Mouse (Mus musculus) forebrain, embryonic 10.5 days (tissue): ENCODE data around the gene Tmem102. TPM values are rescaled to one million over a fixed set of nuclear protein-coding genes. Genes with fewer than 3 reads are reported as not detected.

ENCODE experiments used
- DNase-seq: peaks from one replicate; pipeline ENCODE4 v3.0.0-alpha.2; 2017; ENCODE audit warnings: low spot score; ENCODE audit errors: extremely low spot score
- H3K27ac ChIP-seq: fragments of 300-500 bp; sonication (generic); 2 replicates; pipeline ENCODE4 v1.5.1; 2016; ENCODE audit warnings: mild to moderate bottlenecking
- H3K27me3 ChIP-seq: fragments of 300-500 bp; sonication (generic); 2 replicates; pipeline ENCODE4 v1.6.1; 2016; ENCODE audit warnings: mild to moderate bottlenecking; ENCODE audit not compliant: poor library complexity, severe bottlenecking
- H3K36me3 ChIP-seq: fragments of 300-500 bp; sonication (generic); replicated peaks from 2 replicates; pipeline ENCODE4 v1.6.1; 2016; ENCODE audit warnings: mild to moderate bottlenecking, moderate library complexity
- H3K4me1 ChIP-seq: fragments of 300-500 bp; sonication (generic); 2 replicates; pipeline ENCODE4 v1.6.1; 2016
- H3K4me3 ChIP-seq: fragments of 300-500 bp; sonication (generic); 2 replicates; pipeline ENCODE4 v1.5.1; 2016; ENCODE audit warnings: mild to moderate bottlenecking, moderate library complexity
- H3K9me3 ChIP-seq: fragments of 300-500 bp; sonication (generic); 2 replicates; pipeline ENCODE4 v1.6.1; 2016; ENCODE audit warnings: mild to moderate bottlenecking, moderate library complexity
- WGBS: fragments of 180-500 bp; shearing (Covaris S2); methylation state at CpG from one replicate; pipeline ENCODE4 v1.1.7; 2016; 5-methylcytosine and 5-hydroxymethylcytosine counted together
- polyA plus RNA-seq: library from polyadenylated mRNA; unstranded; fragments of >200 nt; fragmentation: Nextera tagmentation; extraction: Ambion mirVana; gene quantifications from 2 replicates; pipeline ENCODE4 v1.2.1, GENCODE M21; 2016

The Tmem102 gene
- polyA plus RNA-seq, 1 experiment from 2014 or later: 0.95 TPM

GRCm38 (mm10) chr11:69837604-69837951 lies 32.2 kb upstream of the Tmem102 start, which contains the start of gene Nlgn2:
Gene Nlgn2, minus strand, starts transcription at chr11:69837784.
- H3K27ac ChIP-seq: peak within 1 kb of the TSS; percentile 87
- no peaks in the 10 kb centered on the region for H3K9me3 ChIP-seq
- peaks cover 62% of the 10 kb centered on the region for H3K4me1 ChIP-seq
- no peak for DNase-seq
- peaks cover 44% of the 10 kb centered on the region for H3K27me3 ChIP-seq
- H3K36me3 ChIP-seq: peaks cover 15% of the 10 kb centered on the region
- WGBS: under 1% methylated on average over 32 of the region's 32 CpGs
- H3K4me3 ChIP-seq: peak within 1 kb of the TSS; percentile 75

- Histone ChIP-seq H3K4me3 (peak overlapping the region; percentile 75), H3K4me1 (peaks cover 62% of the 10 kb centered on the region), H3K36me3 (peaks cover 22% of the 10 kb centered on the region), H3K27ac (peak overlapping the region; percentile 87), H3K9me3 (no peaks in the 10 kb centered on the region), H3K27me3 (peaks cover 51% of the 10 kb centered on the region)
- WGBS: under 1% methylated on average over 52 of the region's 52 CpGs
- DNase-seq: peak; percentile 54
These were observed 31.5 kb upstream of the Tmem102 start for GRCm38 (mm10) chr11:69836703-69837576.

DNA sequence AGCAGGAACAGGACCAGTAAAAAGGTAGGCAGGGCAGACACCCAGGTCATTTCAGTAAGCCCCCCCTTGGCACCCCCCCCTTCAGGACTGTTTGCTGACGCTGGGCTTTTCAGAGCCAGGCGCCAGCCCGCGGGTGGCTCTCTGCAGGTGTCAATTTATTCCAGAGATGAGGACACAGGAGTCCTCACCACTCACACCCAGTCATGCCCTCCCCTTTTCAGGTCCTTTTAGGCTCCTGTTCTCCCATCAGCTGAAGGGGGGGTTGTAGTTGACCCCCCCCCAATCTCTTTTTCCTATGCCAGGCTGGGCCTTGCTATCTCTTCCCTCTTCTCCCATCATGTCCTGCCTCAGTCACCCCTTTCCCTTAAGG lies 30.5 kb upstream of the Tmem102 start:
- Histone ChIP-seq H3K27ac (peak overlapping the region; percentile 87), H3K4me1 (peaks cover 66% of the 10 kb centered on the region), H3K36me3 (peaks cover 31% of the 10 kb centered on the region), H3K4me3 (peak overlapping the region; percentile 75), H3K27me3 (peaks cover 52% of the 10 kb centered on the region), H3K9me3 (no peaks in the 10 kb centered on the region)
- DNase-seq: no peak
- WGBS: 2% methylated on average over 4 of the region's 4 CpGs

- Histone ChIP-seq H3K36me3 (peaks cover 33% of the 10 kb centered on the region), H3K9me3 (no peaks in the 10 kb centered on the region), H3K27me3 (peaks cover 52% of the 10 kb centered on the region), H3K4me1 (peaks cover 69% of the 10 kb centered on the region), H3K27ac (peak overlapping the region; percentile 87), H3K4me3 (peak overlapping the region; percentile 75)
- DNase-seq: peak; percentile 59
- WGBS: 2% methylated on average over 9 of the region's 9 CpGs
These were observed 30.0 kb upstream of the Tmem102 start for GRCm38 (mm10) chr11:69835326-69835965.

DNA sequence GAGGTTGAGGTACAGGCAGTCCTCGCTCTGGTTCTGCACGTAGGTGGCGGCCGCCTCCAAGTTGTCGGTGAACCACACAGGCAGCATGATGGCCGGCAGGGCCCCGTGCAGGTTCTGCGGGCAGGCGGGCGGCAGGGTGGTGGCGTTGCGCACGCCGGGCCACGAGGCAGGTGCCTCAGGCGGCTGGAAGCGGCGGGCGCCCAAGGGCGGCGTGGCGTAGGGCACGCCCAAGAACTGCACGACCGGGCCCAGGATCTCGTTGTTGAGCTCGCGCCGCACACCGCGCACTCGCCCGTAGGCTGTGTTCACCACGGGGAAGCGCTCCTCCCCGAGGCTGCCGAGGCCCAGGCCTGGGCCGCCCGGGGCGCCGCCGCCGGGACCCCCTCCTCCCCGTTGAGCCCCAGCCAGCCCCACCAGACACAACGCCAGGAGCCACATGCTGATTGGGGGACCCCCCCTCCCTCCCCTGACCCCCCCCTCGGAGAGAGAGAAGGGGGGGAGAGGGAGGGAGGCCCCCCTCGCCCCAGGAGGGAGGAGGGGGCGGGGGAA lies 28.7 kb upstream of the Tmem102 start:
- Histone ChIP-seq H3K27me3 (peaks cover 52% of the 10 kb centered on the region), H3K9me3 (no peaks in the 10 kb centered on the region), H3K4me3 (peak overlapping the region; percentile 75), H3K4me1 (peaks cover 66% of the 10 kb centered on the region), H3K36me3 (peaks cover 37% of the 10 kb centered on the region), H3K27ac (peak overlapping the region; percentile 87)
- no peak for DNase-seq
- WGBS: 6% methylated on average over 44 of the region's 48 CpGs

DNA sequence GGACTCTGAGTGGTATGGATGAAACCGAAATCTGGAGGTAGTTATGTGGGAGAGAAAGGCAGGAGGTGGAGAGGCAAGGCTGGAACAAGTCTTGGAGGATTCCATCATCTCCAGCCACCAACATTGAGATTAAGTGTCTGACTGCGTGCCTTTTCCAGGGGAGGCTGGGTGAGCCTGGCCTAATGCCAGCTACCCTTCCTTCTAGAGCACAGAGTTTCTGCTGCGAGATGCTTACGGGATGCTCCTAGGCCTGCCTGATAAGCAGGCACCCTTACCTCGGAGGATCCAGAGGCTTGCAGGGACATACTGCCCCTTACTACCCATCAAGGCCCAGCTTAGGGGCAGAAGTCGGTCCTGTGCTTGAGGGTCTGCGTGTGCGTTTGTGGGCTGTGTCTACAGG lies 28.1 kb upstream of the Tmem102 start:
- WGBS: 63% methylated on average over 8 of the region's 8 CpGs
- Histone ChIP-seq H3K4me1 (peaks cover 66% of the 10 kb centered on the region), H3K4me3 (peak overlapping the region; percentile 75), H3K9me3 (no peaks in the 10 kb centered on the region), H3K36me3 (peaks cover 42% of the 10 kb centered on the region), H3K27ac (peak overlapping the region; percentile 87), H3K27me3 (peaks cover 52% of the 10 kb centered on the region)
- DNase-seq: no peak

- Histone ChIP-seq H3K27me3 (peaks cover 20% of the 10 kb centered on the region), H3K4me3 (no peak overlapping the region), H3K4me1 (peaks cover 31% of the 10 kb centered on the region), H3K36me3 (peaks cover 86% of the 10 kb centered on the region), H3K27ac (peak overlapping the region; percentile 35; the same call in 1 of the 2 replicates), H3K9me3 (peaks cover 7% of the 10 kb centered on the region; the same call in 1 of the 2 replicates)
- DNase-seq: no peak
- WGBS: 75% methylated on average over 5 of the region's 5 CpGs
These were observed 23.4 kb upstream of the Tmem102 start for GRCm38 (mm10) chr11:69828832-69829231.

GRCm38 (mm10) chr11:69823456-69823855 lies 18.0 kb upstream of the Tmem102 start:
- Histone ChIP-seq H3K27ac (no peak overlapping the region), H3K27me3 (no peaks in the 10 kb centered on the region), H3K36me3 (peaks cover 50% of the 10 kb centered on the region), H3K4me1 (peaks cover 7% of the 10 kb centered on the region; the same call in 1 of the 2 replicates), H3K9me3 (peaks cover 7% of the 10 kb centered on the region; the same call in 1 of the 2 replicates), H3K4me3 (no peak overlapping the region)
- WGBS: 78% methylated on average over 2 of the region's 2 CpGs
- no peak for DNase-seq

- DNase-seq: no peak
- Histone ChIP-seq H3K9me3 (peaks cover 17% of the 10 kb centered on the region), H3K27ac (no peak within 1 kb of the TSS), H3K4me1 (peaks cover 7% of the 10 kb centered on the region; the same call in 1 of the 2 replicates), H3K27me3 (no peaks in the 10 kb centered on the region), H3K4me3 (no peak within 1 kb of the TSS), H3K36me3 (peaks cover 36% of the 10 kb centered on the region)
- WGBS: 90% methylated on average over 3 of the region's 3 CpGs
These were observed 16.7 kb upstream of the Tmem102 start, which contains the start of gene Spem1 for GRCm38 (mm10) chr11:69822080-69822479. Gene Spem1, minus strand, starts transcription at chr11:69822180.

- H3K36me3 ChIP-seq: peaks cover 5% of the 10 kb centered on the region
- WGBS: 95% methylated on average over 8 of the region's 8 CpGs
- no peak overlapping the region for H3K4me3 ChIP-seq
- H3K9me3 ChIP-seq: peaks cover 19% of the 10 kb centered on the region
- DNase-seq: no peak
- H3K27ac ChIP-seq: no peak overlapping the region
- no peaks in the 10 kb centered on the region for H3K27me3 ChIP-seq
- no peaks in the 10 kb centered on the region for H3K4me1 ChIP-seq
These were observed 13.4 kb upstream of the Tmem102 start for GRCm38 (mm10) chr11:69818871-69819270.

GRCm38 (mm10) chr11:69818365-69818764 lies 12.9 kb upstream of the Tmem102 start, which contains the start of gene Spem2:
Gene Spem2, minus strand, starts transcription at chr11:69818465.
- Histone ChIP-seq H3K27ac (no peak within 1 kb of the TSS), H3K4me3 (no peak within 1 kb of the TSS), H3K9me3 (peaks cover 19% of the 10 kb centered on the region), H3K4me1 (no peaks in the 10 kb centered on the region), H3K27me3 (no peaks in the 10 kb centered on the region), H3K36me3 (no peaks in the 10 kb centered on the region)
- no peak for DNase-seq
- WGBS: 80% methylated on average over 2 of the region's 2 CpGs

- H3K4me1 ChIP-seq: no peaks in the 10 kb centered on the region
- WGBS: 95% methylated on average over 12 of the region's 12 CpGs
- DNase-seq: no peak
- H3K27me3 ChIP-seq: no peaks in the 10 kb centered on the region
- H3K27ac ChIP-seq: no peak overlapping the region
- peaks cover 19% of the 10 kb centered on the region for H3K9me3 ChIP-seq
- no peaks in the 10 kb centered on the region for H3K36me3 ChIP-seq
- no peak overlapping the region for H3K4me3 ChIP-seq
These were observed 11.1 kb upstream of the Tmem102 start for GRCm38 (mm10) chr11:69816520-69816919.
